ENCODE assay signal across 9 mouse cellular contexts in genomic region chr13:37619841-37620725, GRCm38 (mm10).
DNase-seq lines count a peak whose midpoint lies in the region; ATAC-seq lines count a peak whose summit lies in the region.
"Had no signal": no experiment of that assay in that cellular context is flagged by ENCODE, and none has a peak within 500 bp of the region (broad histone marks: within the 10 kb centered on the region; RNA-seq: fewer than 3 reads in every experiment).

No protein-coding gene starts in this region.

- no peaks in the 10 kb centered on the region for H3K36me3 ChIP-seq in heart, embryonic 16.5 days (ENCODE audit: control insufficient read depth, insufficient read depth)
- no peaks in the 10 kb centered on the region for H3K36me3 ChIP-seq in forebrain, embryonic 16.5 days (ENCODE audit: control insufficient read depth, insufficient read depth)

- no peak overlapping the region for H3K4me2 ChIP-seq in heart, embryonic 16.5 days (ENCODE audit: low read depth, low read length)
- H3K4me2 ChIP-seq in forebrain, embryonic 16.5 days (ENCODE audit: low read length) = no peak overlapping the region

- 38% methylated on average over 11 of the region's 11 CpGs for WGBS in heart, embryonic 16.5 days
- 63% methylated on average over 11 of the region's 11 CpGs for WGBS in forebrain, embryonic 16.5 days

- no peak overlapping the region for H3K4me3 ChIP-seq in heart, embryonic 16.5 days (ENCODE audit: low read length)
- H3K4me3 ChIP-seq in forebrain, embryonic 16.5 days (replicated peaks; ENCODE audit: low read length) = no peak overlapping the region

- ATAC-seq in heart, embryonic 16.5 days (replicated peaks; ENCODE audit: extremely low read depth, insufficient read depth, low FRiP score) = peak; percentile 66
- ATAC-seq in megakaryocyte progenitor cell, adult 5-6 weeks (replicated peaks; ENCODE audit: poor library complexity) = peak; percentile 94
- ATAC-seq in forebrain, embryonic 16.5 days = no peak
- ATAC-seq: Patski had no signal

- peak; percentile 16 to 60 for DNase-seq in left cerebral cortex, postnatal 10 days (ENCODE audit: extremely low spot score in 1 of 2, low spot score in 2 of 2)
- no peak for DNase-seq in left cerebral cortex, postnatal 4 days
- peak; percentile 41 for DNase-seq in brain, adult 2 months (ENCODE audit: low read depth, low spot score)
- DNase-seq in left cerebral cortex, postnatal 25 days (ENCODE audit: low spot score in 2 of 2) = peak; percentile 4 to 44
- DNase-seq in thymus, postnatal 10 days (ENCODE audit: low spot score in 2 of 2) = peak; percentile 24 to 31

- H3K4me1 ChIP-seq in heart, embryonic 16.5 days (ENCODE audit: control insufficient read depth, insufficient read depth, low read length) = peaks cover 25% of the 10 kb centered on the region
- H3K4me1 ChIP-seq in forebrain, embryonic 16.5 days (replicated peaks; ENCODE audit: control insufficient read depth, insufficient read depth, low read length) = no peaks in the 10 kb centered on the region

- intact Hi-C loops in left cerebral cortex, postnatal 10 days (cut with DNase I) = no loop called here
- intact Hi-C loops in left cerebral cortex, postnatal 4 days (cut with DNase I) = no loop called here
- intact Hi-C loops in left cerebral cortex, postnatal 25 days (cut with DNase I) = no loop called here

- H3K9me3 ChIP-seq in heart, embryonic 16.5 days (replicated peaks; ENCODE audit: control insufficient read depth, low read length) = no peaks in the 10 kb centered on the region
- H3K9me3 ChIP-seq in forebrain, embryonic 16.5 days (ENCODE audit: control insufficient read depth, low read length) = no peaks in the 10 kb centered on the region

- peak overlapping the region; percentile 56 for H3K9ac ChIP-seq in heart, embryonic 16.5 days (ENCODE audit: low read length)
- no peak overlapping the region for H3K9ac ChIP-seq in forebrain, embryonic 16.5 days (replicated peaks; ENCODE audit: low read depth, low read length)

- no peaks in the 10 kb centered on the region for H3K27me3 ChIP-seq in heart, embryonic 16.5 days (ENCODE audit: control insufficient read depth, insufficient read depth, low read length)
- H3K27me3 ChIP-seq in forebrain, embryonic 16.5 days (replicated peaks; ENCODE audit: control insufficient read depth, insufficient read depth, low read length) = no peaks in the 10 kb centered on the region
- H3K27me3 ChIP-seq: Patski had no signal

- peak overlapping the region; percentile 76 for H3K27ac ChIP-seq in heart, embryonic 16.5 days (ENCODE audit: low read length)
- H3K27ac ChIP-seq in forebrain, embryonic 16.5 days (ENCODE audit: low read length) = no peak overlapping the region
